Mouse (Mus musculus): Measurements from ENCODE around the gene Gm20388.

The Gm20388 gene

GRCm38 (mm10) chr8:121687455-121688161 is 1777.0 kb downstream of the Gm20388 start:
- no peak for DNase-seq (ENCODE audit: low spot score)

GRCm38 (mm10) chr8:121688496-121688895 is 1777.9 kb downstream of the Gm20388 start:
- no peak for DNase-seq (ENCODE audit: low spot score)

GRCm38 (mm10) chr8:121694453-121694852 is 1783.8 kb downstream of the Gm20388 start:
- peak; percentile 47 for DNase-seq (ENCODE audit: low spot score)

GRCm38 (mm10) chr8:121695585-121696184 is 1785.0 kb downstream of the Gm20388 start:
- DNase-seq (ENCODE audit: low spot score) = no peak

GRCm38 (mm10) chr8:121697735-121698614 is 1787.3 kb downstream of the Gm20388 start:
- no peak for DNase-seq (ENCODE audit: low spot score)

- DNase-seq (ENCODE audit: low spot score) = no peak
These were observed 1788.0 kb downstream of the Gm20388 start for GRCm38 (mm10) chr8:121698615-121699101.

GRCm38 (mm10) chr8:121699936-121700335 is 1789.3 kb downstream of the Gm20388 start:
- no peak for DNase-seq (ENCODE audit: low spot score)

GRCm38 (mm10) chr8:121705174-121705573 is 1794.5 kb downstream of the Gm20388 start:
- DNase-seq (ENCODE audit: low spot score) = no peak

GRCm38 (mm10) chr8:121706956-121707355 is 1796.3 kb downstream of the Gm20388 start:
- DNase-seq (ENCODE audit: low spot score) = no peak

- DNase-seq (ENCODE audit: low spot score) = no peak
These were observed 1797.8 kb downstream of the Gm20388 start for GRCm38 (mm10) chr8:121708406-121708805.

- DNase-seq (ENCODE audit: low spot score) = no peak
These were observed 1806.9 kb downstream of the Gm20388 start for GRCm38 (mm10) chr8:121717502-121717901.

- DNase-seq (ENCODE audit: low spot score) = peak; percentile 68
These were observed 1807.4 kb downstream of the Gm20388 start for GRCm38 (mm10) chr8:121717982-121718425.

- no peak for DNase-seq (ENCODE audit: low spot score)
These were observed 1808.3 kb downstream of the Gm20388 start for GRCm38 (mm10) chr8:121718925-121719324.

- no peak for DNase-seq (ENCODE audit: low spot score)
These were observed 1810.4 kb downstream of the Gm20388 start for GRCm38 (mm10) chr8:121721072-121721471.

- no peak for DNase-seq (ENCODE audit: low spot score)
These were observed 1813.2 kb downstream of the Gm20388 start for GRCm38 (mm10) chr8:121723846-121724245.

- DNase-seq (ENCODE audit: low spot score) = no peak
These were observed 1816.5 kb downstream of the Gm20388 start for GRCm38 (mm10) chr8:121727164-121727563.

GRCm38 (mm10) chr8:121729323-121729722 is 1818.7 kb downstream of the Gm20388 start, which contains the start of gene Jph3:
TSS of gene Jph3 (plus strand) at chr8:121729623.
- DNase-seq (ENCODE audit: low spot score) = no peak

- DNase-seq (ENCODE audit: low spot score) = no peak
These were observed 1819.1 kb downstream of the Gm20388 start for GRCm38 (mm10) chr8:121729754-121730153.

- no peak for DNase-seq (ENCODE audit: low spot score)
These were observed 1819.5 kb downstream of the Gm20388 start for GRCm38 (mm10) chr8:121730170-121730569.

GRCm38 (mm10) chr8:121730646-121731045 is 1820.0 kb downstream of the Gm20388 start:
- no peak for DNase-seq (ENCODE audit: low spot score)

GRCm38 (mm10) chr8:121731060-121731459 is 1820.4 kb downstream of the Gm20388 start:
- no peak for DNase-seq (ENCODE audit: low spot score)

Measured in ovary, postnatal 14 days (tissue).